8 mouse cellular contexts compared by ENCODE assay signal in the genomic region with DNA sequence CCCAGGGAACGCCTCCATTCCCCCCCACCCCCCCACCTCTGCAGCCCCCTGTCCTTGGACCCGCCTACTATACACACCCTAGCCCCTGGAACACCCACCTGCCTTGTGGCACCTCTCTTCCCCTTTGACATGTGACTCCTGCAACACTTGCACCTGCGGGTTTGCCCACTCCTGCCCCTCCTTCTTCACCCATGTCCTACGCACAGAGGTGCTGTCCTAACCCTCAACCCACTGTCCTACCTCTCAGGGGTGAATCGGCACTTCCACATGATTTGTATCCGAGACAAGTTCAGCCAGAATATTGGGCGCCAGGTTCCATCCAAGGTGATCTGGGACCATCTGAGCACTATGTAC. TPM values are rescaled to one million over a fixed set of nuclear protein-coding genes. Genes with fewer than 3 reads are reported as not detected.
DNase-seq lines count a peak whose midpoint lies in the region; ATAC-seq and TF ChIP-seq lines count a peak whose summit lies in the region.

No protein-coding gene starts in this region.

- H3K79me2 ChIP-seq in macrophage (ENCODE audit: inconsistent target), result peaks cover 49% of the 10 kb centered on the region

- H3K27me3 ChIP-seq in heart, embryonic 10.5 days (ENCODE audit: insufficient read depth, poor library complexity, severe bottlenecking), result peaks cover 12% of the 10 kb centered on the region; the same call in 1 of the 2 replicates
- H3K27me3 ChIP-seq in hindbrain, embryonic 15.5 days, result peaks cover 8% of the 10 kb centered on the region

- H3K4me1 ChIP-seq in heart, embryonic 10.5 days, result peaks cover 15% of the 10 kb centered on the region
- H3K4me1 ChIP-seq in bone marrow, adult 2 months (ENCODE audit: control insufficient read depth, insufficient read depth, low read length), result peaks cover 5% of the 10 kb centered on the region
- H3K4me1 ChIP-seq in hindbrain, embryonic 15.5 days (replicated peaks), result peaks cover 28% of the 10 kb centered on the region

- H3K27ac ChIP-seq in heart, embryonic 10.5 days, result peak overlapping the region; percentile 96
- no peak overlapping the region for H3K27ac ChIP-seq in bone marrow, adult 2 months (ENCODE audit: control insufficient read depth, insufficient read depth, low read depth, low read length, poor library complexity)
- H3K27ac ChIP-seq in hindbrain, embryonic 15.5 days (replicated peaks), result 0 out of 2 replicates have a peak overlapping the region, but pooled peaks have one; percentile 77
- H3K27ac ChIP-seq in macrophage, result no peak overlapping the region

- H3K36me3 ChIP-seq in heart, embryonic 10.5 days, result peaks cover 34% of the 10 kb centered on the region
- H3K36me3 ChIP-seq in hindbrain, embryonic 15.5 days, result peaks cover 9% of the 10 kb centered on the region
- H3K36me3 ChIP-seq in macrophage (ENCODE audit: inconsistent target), result peaks cover 18% of the 10 kb centered on the region; the same call in 1 of the 2 replicates

- DNase-seq in heart, embryonic 10.5 days (ENCODE audit: low spot score), result no peak
- DNase-seq in heart, adult 9 months (ENCODE audit: low spot score in 2 of 2), result no peak
- no peak for DNase-seq in urinary bladder, postnatal 36 days (ENCODE audit: low spot score in 2 of 2)
- no peak for DNase-seq in layer of hippocampus, adult 11-12 months (ENCODE audit: low spot score)

- no peak for TF ChIP-seq CTCF in bone marrow, adult 2 months (IDR thresholded peaks at IDR 0.05; ENCODE audit: control insufficient read depth, insufficient read depth, low read length)

- TF ChIP-seq POLR2A in bone marrow, adult 2 months (IDR thresholded peaks at IDR 0.05; ENCODE audit: borderline replicate concordance, control insufficient read depth, low read depth, low read length), result no peak

- H3K9ac ChIP-seq in hindbrain, embryonic 15.5 days, result peak overlapping the region; percentile 98

- ATAC-seq in hindbrain, embryonic 15.5 days (ENCODE audit: low FRiP score, low read depth), result no peak; the same call in 1 of the 2 replicates
- ATAC-seq in cerebellum, adult (ENCODE audit: insufficient number of reproducible peaks, low FRiP score, low TSS enrichment), result no peak

- WGBS in heart, embryonic 10.5 days, result 29% methylated on average over 7 of the region's 7 CpGs
- 8% methylated on average over 7 of the region's 7 CpGs for WGBS in bone marrow, adult 2 months
- 27% methylated on average over 7 of the region's 7 CpGs for WGBS in hindbrain, embryonic 15.5 days
- WGBS in macrophage (ENCODE audit: missing documents), result 14% methylated on average over 7 of the region's 7 CpGs

- peak overlapping the region; percentile 86 for H3K4me3 ChIP-seq in heart, embryonic 10.5 days
- H3K4me3 ChIP-seq in bone marrow, adult 2 months (replicated peaks; ENCODE audit: control insufficient read depth, low read depth, low read length), result peak overlapping the region; percentile 95
- peak overlapping the region; percentile 85 for H3K4me3 ChIP-seq in hindbrain, embryonic 15.5 days
- peak overlapping the region; percentile 40 for H3K4me3 ChIP-seq in macrophage (ENCODE audit: inconsistent target)

- H3K9me3 ChIP-seq in heart, embryonic 10.5 days, result no peaks in the 10 kb centered on the region
- no peaks in the 10 kb centered on the region for H3K9me3 ChIP-seq in hindbrain, embryonic 15.5 days

- H3K4me2 ChIP-seq in hindbrain, embryonic 15.5 days, result peak overlapping the region; percentile 73

RNA-seq across cellular contexts. Expression of a gene that starts 2.0 kb away (rescaled TPM):
- polyA plus RNA-seq in heart, embryonic 10.5 days (2016; fragmentation: Nextera tagmentation; extraction: Ambion mirVana), result 25.7 and 32.9 TPM in 2 replicates
- polyA plus RNA-seq in bone marrow, adult 2 months (2011; ENCODE audit: insufficient read depth, insufficient read length, low replicate concordance, missing spikeins), result 15.1 and 23.8 TPM in 2 replicates
- 38.3 and 40.6 TPM in 2 replicates for polyA plus RNA-seq in hindbrain, embryonic 15.5 days (2015; fragmentation: Nextera tagmentation; extraction: Ambion mirVana)
- total RNA-seq in macrophage (2018; cell fraction: chromatin; rRNA removed), result 10 to 100 TPM; 29.5 to 98.8 (median 58.0) TPM
- 10 to 100 TPM in 13 of 26 experiments, 1 to 10 TPM in 13; 6.9 to 13.3 (median 10.0) TPM for total RNA-seq in macrophage (2018; cell fraction: cytosol; rRNA removed)
- total RNA-seq in macrophage (2018; cell fraction: nucleus; rRNA removed), result 10 to 100 TPM; 25.5 to 97.5 (median 55.3) TPM
- polyA plus RNA-seq in macrophage (2018), result 10.5 to 13.5 TPM (median 12.5 TPM) in 3 replicates

RNA-seq across cellular contexts. Expression of a gene that starts 5.9 kb away (rescaled TPM):
- 72.0 and 81.2 TPM in 2 replicates for polyA plus RNA-seq in heart, embryonic 10.5 days (2016; fragmentation: Nextera tagmentation; extraction: Ambion mirVana)
- polyA plus RNA-seq in bone marrow, adult 2 months (2011; ENCODE audit: insufficient read depth, insufficient read length, low replicate concordance, missing spikeins), result 28.5 and 40.6 TPM in 2 replicates
- 82.8 and 88.6 TPM in 2 replicates for polyA plus RNA-seq in hindbrain, embryonic 15.5 days (2015; fragmentation: Nextera tagmentation; extraction: Ambion mirVana)
- 100 to 1,000 TPM in 8 of 26 experiments, 10 to 100 TPM in 18; 35.4 to 176 (median 91.3) TPM for total RNA-seq in macrophage (2018; cell fraction: chromatin; rRNA removed)
- total RNA-seq in macrophage (2018; cell fraction: cytosol; rRNA removed), result 100 to 1,000 TPM in 14 of 26 experiments, 10 to 100 TPM in 12; 65.8 to 175 (median 125) TPM
- total RNA-seq in macrophage (2018; cell fraction: nucleus; rRNA removed), result 100 to 1,000 TPM in 18 of 26 experiments, 10 to 100 TPM in 8; 62.2 to 241 (median 143) TPM
- 50.5 to 112 TPM (median 71.7 TPM) in 3 replicates for polyA plus RNA-seq in macrophage (2018)

RNA-seq across cellular contexts. Expression of a gene that starts 14.5 kb away (rescaled TPM):
- polyA plus RNA-seq in heart, embryonic 10.5 days (2016; fragmentation: Nextera tagmentation; extraction: Ambion mirVana), result 19.7 and 19.9 TPM in 2 replicates
- polyA plus RNA-seq in bone marrow, adult 2 months (2011; ENCODE audit: insufficient read depth, insufficient read length, low replicate concordance, missing spikeins), result 0.56 and 1.4 TPM in 2 replicates
- polyA plus RNA-seq in hindbrain, embryonic 15.5 days (2015; fragmentation: Nextera tagmentation; extraction: Ambion mirVana), result 63.5 and 92.1 TPM in 2 replicates
- total RNA-seq in macrophage (2018; cell fraction: chromatin; rRNA removed), result 10 to 100 TPM in 21 of 26 experiments, 1 to 10 TPM in 5; 5.3 to 36.2 (median 16.2) TPM
- 1 to 10 TPM in 2 of 26 experiments, under 1 TPM in 24; 0.08 to 1.3 (median 0.27) TPM for total RNA-seq in macrophage (2018; cell fraction: cytosol; rRNA removed)
- 1 to 10 TPM; 2.9 to 9.8 (median 6.0) TPM for total RNA-seq in macrophage (2018; cell fraction: nucleus; rRNA removed)
- 0.16 to 0.52 TPM (median 0.27 TPM) in 3 replicates for polyA plus RNA-seq in macrophage (2018)

RNA-seq across cellular contexts. Expression of a gene that starts 59.4 kb away (rescaled TPM):
- polyA plus RNA-seq in heart, embryonic 10.5 days (2016; fragmentation: Nextera tagmentation; extraction: Ambion mirVana), result 0.06 and 0.20 TPM in 2 replicates
- polyA plus RNA-seq in bone marrow, adult 2 months (2011; ENCODE audit: insufficient read depth, insufficient read length, low replicate concordance, missing spikeins), result 2.0 TPM in 1 of 2 replicates, not detected in the other
- polyA plus RNA-seq in hindbrain, embryonic 15.5 days (2015; fragmentation: Nextera tagmentation; extraction: Ambion mirVana), result 0.87 and 0.96 TPM in 2 replicates
- total RNA-seq in macrophage (2018; cell fraction: chromatin; rRNA removed), result under 1 TPM in 1 of 26 experiments, not detected in 25; 0.51 TPM
- not detected for total RNA-seq in macrophage (2018; cell fraction: cytosol; rRNA removed)
- under 1 TPM in 2 of 26 experiments, not detected in 24; 0.30 to 0.86 TPM for total RNA-seq in macrophage (2018; cell fraction: nucleus; rRNA removed)
- not detected in 3 replicates for polyA plus RNA-seq in macrophage (2018)

Comparison
In these comparisons a context has a peak if more than half of its experiments do, and no peak if none do; other contexts are left out.
1. H3K27ac ChIP-seq: peak in heart, embryonic 10.5 days (single experiment) and hindbrain, embryonic 15.5 days (single experiment); none in bone marrow, adult 2 months (single experiment) and macrophage (single experiment).
2. H3K4me3 ChIP-seq: peak in every context shown above with its lines; median percentile 95 in bone marrow, adult 2 months; 86 in heart, embryonic 10.5 days; 85 in hindbrain, embryonic 15.5 days; 40 in macrophage.